Mouse (Mus musculus) spleen, adult 2 months (tissue): ENCODE results near the gene Fam13a.

ENCODE experiments used
- CTCF ChIP-seq: fragments of 200-500 bp; IDR thresholded peaks from 2 replicates; pipeline ENCODE4 v1.5.1; 2011; ENCODE audit warnings: mild to moderate bottlenecking, inconsistent platforms; ENCODE audit not compliant: insufficient read depth, insufficient read length, insufficient replicate concordance; ENCODE audit errors: extremely low read depth
- POLR2A ChIP-seq: fragments of 200-500 bp; IDR thresholded peaks from 2 replicates; pipeline ENCODE4 v1.6.1; 2011; ENCODE audit warnings: low read depth, low read length, inconsistent platforms

GRCm38 (mm10) chr6:58964565-58964964, 59.8 kb downstream of the Fam13a start:
- TF ChIP-seq POLR2A (no peak), CTCF (no peak)
